Mouse (Mus musculus): ENCODE results near the gene Fkbp15. TPM values are rescaled to one million over a fixed set of nuclear protein-coding genes. Genes with fewer than 3 reads are reported as not detected.

The Fkbp15 gene
- polyA plus RNA-seq, 1 experiment: 26.4 TPM

GRCm38 (mm10) chr4:62383752-62384151 lies 23.4 kb upstream of the Fkbp15 start:
- H3K27ac ChIP-seq (ENCODE audit: insufficient read depth, low read length): no peak overlapping the region
- H3K4me3 ChIP-seq (replicated peaks; ENCODE audit: insufficient read depth, low read depth, low read length): no peak overlapping the region
- WGBS: 85% methylated on average over 7 of the region's 7 CpGs
- no peaks in the 10 kb centered on the region for H3K27me3 ChIP-seq (ENCODE audit: control insufficient read depth, insufficient read depth, low read length)
- no peaks in the 10 kb centered on the region for H3K4me1 ChIP-seq (ENCODE audit: control insufficient read depth, insufficient read depth, low read length)
- DNase-seq: no peak
- TF ChIP-seq CTCF (IDR thresholded peaks at IDR 0.05; ENCODE audit: borderline replicate concordance, insufficient read depth, low read depth, low read length): no peak
- TF ChIP-seq POLR2A (IDR thresholded peaks at IDR 0.05; ENCODE audit: borderline replicate concordance, insufficient read depth, low read length): no peak

- TF ChIP-seq POLR2A (IDR thresholded peaks at IDR 0.05; ENCODE audit: borderline replicate concordance, insufficient read depth, low read length): no peak
- TF ChIP-seq CTCF (IDR thresholded peaks at IDR 0.05; ENCODE audit: borderline replicate concordance, insufficient read depth, low read depth, low read length): no peak
- Histone ChIP-seq H3K27me3 (ENCODE audit: control insufficient read depth, insufficient read depth, low read length) (no peaks in the 10 kb centered on the region), H3K4me3 (replicated peaks; ENCODE audit: insufficient read depth, low read depth, low read length) (no peak overlapping the region), H3K4me1 (ENCODE audit: control insufficient read depth, insufficient read depth, low read length) (no peaks in the 10 kb centered on the region), H3K27ac (ENCODE audit: insufficient read depth, low read length) (no peak overlapping the region)
- 94% methylated on average over 6 of the region's 6 CpGs for WGBS
- DNase-seq: no peak
These were observed 22.9 kb upstream of the Fkbp15 start for GRCm38 (mm10) chr4:62383207-62383606.

DNA sequence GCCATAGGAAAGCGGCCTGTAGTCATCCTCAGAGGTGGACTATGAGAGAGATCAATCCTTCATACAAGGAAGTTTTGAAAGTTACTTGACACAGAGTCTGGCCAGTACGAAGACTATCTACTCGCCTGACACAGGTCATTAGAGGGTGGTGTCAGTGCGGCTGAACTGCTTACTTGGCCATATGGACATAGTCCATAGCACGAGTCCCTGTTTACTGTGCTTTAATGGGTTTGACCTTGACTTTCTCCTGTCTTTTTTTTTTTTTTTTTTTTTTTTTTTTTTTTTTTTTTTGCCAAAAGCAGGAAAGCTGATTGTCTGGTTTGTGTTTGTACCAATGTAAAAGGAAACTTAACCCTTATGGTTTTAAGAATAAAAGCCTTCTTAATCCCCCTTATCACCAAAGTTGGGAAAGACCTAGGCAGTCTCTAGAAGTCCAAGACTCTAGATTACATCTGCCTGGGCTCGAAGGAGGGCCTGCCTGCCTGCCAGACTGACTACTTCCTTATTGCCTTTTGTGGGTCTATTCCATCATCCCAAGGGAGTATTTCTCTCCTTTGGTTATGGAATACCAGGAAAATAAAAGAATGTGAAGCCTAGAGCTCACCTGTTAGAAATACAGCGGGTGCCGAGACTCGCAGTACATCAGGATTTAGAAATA lies 19.5 kb upstream of the Fkbp15 start:
- no peak for DNase-seq
- H3K4me3 ChIP-seq (replicated peaks; ENCODE audit: insufficient read depth, low read depth, low read length): no peak overlapping the region
- 93% methylated on average over 9 of the region's 9 CpGs for WGBS

DNA sequence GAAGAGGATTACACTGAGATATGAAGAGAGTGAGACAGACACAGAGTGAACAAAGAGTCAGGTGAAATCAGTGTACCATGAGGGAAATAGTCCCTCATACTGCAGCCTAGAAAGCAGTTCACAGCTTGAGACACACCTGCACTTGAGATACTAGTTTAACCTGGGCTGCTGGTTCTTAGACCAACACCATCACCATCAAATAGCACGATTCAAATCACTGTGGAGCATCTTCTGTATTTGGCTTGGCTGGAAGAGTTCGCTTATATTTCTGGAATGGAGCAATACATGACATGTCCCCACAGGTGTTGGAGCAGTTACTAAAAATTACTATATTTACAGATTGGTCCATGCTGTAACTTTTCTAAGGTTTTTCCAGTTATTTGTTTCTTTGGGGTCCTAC lies 15.8 kb upstream of the Fkbp15 start:
- H3K27me3 ChIP-seq (ENCODE audit: control insufficient read depth, insufficient read depth, low read length): no peaks in the 10 kb centered on the region
- H3K4me3 ChIP-seq (replicated peaks; ENCODE audit: insufficient read depth, low read depth, low read length): no peak overlapping the region
- H3K4me1 ChIP-seq (ENCODE audit: control insufficient read depth, insufficient read depth, low read length): no peaks in the 10 kb centered on the region
- TF ChIP-seq POLR2A (IDR thresholded peaks at IDR 0.05; ENCODE audit: borderline replicate concordance, insufficient read depth, low read length): no peak
- no peak for TF ChIP-seq CTCF (IDR thresholded peaks at IDR 0.05; ENCODE audit: borderline replicate concordance, insufficient read depth, low read depth, low read length)
- DNase-seq: no peak
- H3K27ac ChIP-seq (ENCODE audit: insufficient read depth, low read length): no peak overlapping the region
- WGBS: 86% methylated on average over 2 of the region's 2 CpGs

More for the DNA sequence above, 19.5 kb upstream of the Fkbp15 start:
- TF ChIP-seq POLR2A (IDR thresholded peaks at IDR 0.05; ENCODE audit: borderline replicate concordance, insufficient read depth, low read length): no peak
- TF ChIP-seq CTCF (IDR thresholded peaks at IDR 0.05; ENCODE audit: borderline replicate concordance, insufficient read depth, low read depth, low read length): no peak
- H3K27ac ChIP-seq (ENCODE audit: insufficient read depth, low read length): no peak overlapping the region
- H3K27me3 ChIP-seq (ENCODE audit: control insufficient read depth, insufficient read depth, low read length): no peaks in the 10 kb centered on the region
- H3K4me1 ChIP-seq (ENCODE audit: control insufficient read depth, insufficient read depth, low read length): no peaks in the 10 kb centered on the region

DNA sequence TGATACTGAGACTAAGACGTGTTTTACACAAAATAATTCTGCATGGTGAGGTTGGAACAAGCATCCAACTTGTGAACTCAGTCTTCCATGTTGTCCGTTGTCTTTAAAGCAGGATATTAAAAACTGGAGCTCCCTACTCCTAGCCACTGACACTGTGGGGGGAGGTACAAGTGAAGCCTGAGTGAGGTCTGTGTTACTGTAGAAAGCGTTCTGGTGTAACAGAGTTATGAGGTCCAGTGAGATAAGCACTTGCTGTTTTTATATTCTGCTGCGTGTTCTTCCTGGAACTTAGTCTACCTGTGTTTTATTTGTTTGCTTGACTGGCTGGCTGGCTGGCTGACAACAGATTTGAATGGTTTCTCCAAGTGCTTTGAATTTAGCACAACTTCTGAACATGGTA lies 14.0 kb upstream of the Fkbp15 start:
- TF ChIP-seq POLR2A (IDR thresholded peaks at IDR 0.05; ENCODE audit: borderline replicate concordance, insufficient read depth, low read length) (no peak), CTCF (IDR thresholded peaks at IDR 0.05; ENCODE audit: borderline replicate concordance, insufficient read depth, low read depth, low read length) (no peak)
- Histone ChIP-seq H3K27ac (ENCODE audit: insufficient read depth, low read length) (no peak overlapping the region), H3K4me3 (replicated peaks; ENCODE audit: insufficient read depth, low read depth, low read length) (no peak overlapping the region), H3K4me1 (ENCODE audit: control insufficient read depth, insufficient read depth, low read length) (no peaks in the 10 kb centered on the region), H3K27me3 (ENCODE audit: control insufficient read depth, insufficient read depth, low read length) (no peaks in the 10 kb centered on the region)
- 82% methylated on average over 4 of the region's 4 CpGs for WGBS
- no peak for DNase-seq

DNA sequence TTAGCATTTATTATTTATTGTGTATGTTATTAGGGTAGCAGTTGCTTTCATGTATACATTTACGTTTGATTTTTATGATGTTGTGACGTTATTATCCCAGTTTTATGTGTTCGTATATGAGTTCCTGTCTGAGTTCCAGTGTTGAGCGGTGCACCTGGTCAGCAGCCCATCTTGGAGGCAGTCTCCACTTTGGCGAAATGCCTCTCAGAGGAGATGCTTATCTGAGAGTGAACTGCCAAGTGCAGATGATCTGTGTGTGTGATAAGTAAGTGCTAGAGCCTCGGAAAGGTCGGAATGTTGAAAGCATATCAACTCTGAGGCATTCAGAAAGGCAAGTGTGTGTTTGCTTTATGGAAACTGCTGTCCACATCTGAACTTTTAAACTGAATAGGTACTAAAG lies 13.3 kb upstream of the Fkbp15 start:
- H3K4me3 ChIP-seq (replicated peaks; ENCODE audit: insufficient read depth, low read depth, low read length): no peak overlapping the region
- DNase-seq: no peak
- H3K27me3 ChIP-seq (ENCODE audit: control insufficient read depth, insufficient read depth, low read length): no peaks in the 10 kb centered on the region
- TF ChIP-seq CTCF (IDR thresholded peaks at IDR 0.05; ENCODE audit: borderline replicate concordance, insufficient read depth, low read depth, low read length) (no peak), POLR2A (IDR thresholded peaks at IDR 0.05; ENCODE audit: borderline replicate concordance, insufficient read depth, low read length) (no peak)
- 53% methylated on average over 7 of the region's 7 CpGs for WGBS
- H3K27ac ChIP-seq (ENCODE audit: insufficient read depth, low read length): no peak overlapping the region
- H3K4me1 ChIP-seq (ENCODE audit: control insufficient read depth, insufficient read depth, low read length): no peaks in the 10 kb centered on the region

- no peak for TF ChIP-seq POLR2A (IDR thresholded peaks at IDR 0.05; ENCODE audit: borderline replicate concordance, insufficient read depth, low read length)
- TF ChIP-seq CTCF (IDR thresholded peaks at IDR 0.05; ENCODE audit: borderline replicate concordance, insufficient read depth, low read depth, low read length): no peak
- Histone ChIP-seq H3K27me3 (ENCODE audit: control insufficient read depth, insufficient read depth, low read length) (no peaks in the 10 kb centered on the region), H3K4me3 (replicated peaks; ENCODE audit: insufficient read depth, low read depth, low read length) (no peak overlapping the region), H3K27ac (ENCODE audit: insufficient read depth, low read length) (no peak overlapping the region), H3K4me1 (ENCODE audit: control insufficient read depth, insufficient read depth, low read length) (no peaks in the 10 kb centered on the region)
- 89% methylated on average over 9 of the region's 9 CpGs for WGBS
- DNase-seq: no peak
These were observed 12.6 kb upstream of the Fkbp15 start for GRCm38 (mm10) chr4:62372818-62373520.

GRCm38 (mm10) chr4:62372410-62372809 lies 12.1 kb upstream of the Fkbp15 start:
- TF ChIP-seq POLR2A (IDR thresholded peaks at IDR 0.05; ENCODE audit: borderline replicate concordance, insufficient read depth, low read length) (no peak), CTCF (IDR thresholded peaks at IDR 0.05; ENCODE audit: borderline replicate concordance, insufficient read depth, low read depth, low read length) (no peak)
- H3K4me3 ChIP-seq (replicated peaks; ENCODE audit: insufficient read depth, low read depth, low read length): no peak overlapping the region
- H3K27me3 ChIP-seq (ENCODE audit: control insufficient read depth, insufficient read depth, low read length): no peaks in the 10 kb centered on the region
- DNase-seq: no peak
- H3K27ac ChIP-seq (ENCODE audit: insufficient read depth, low read length): no peak overlapping the region
- no peaks in the 10 kb centered on the region for H3K4me1 ChIP-seq (ENCODE audit: control insufficient read depth, insufficient read depth, low read length)
- WGBS: 26% methylated on average over 1 of the region's 1 CpGs
